Comparison of ENCODE assay signal across 18 mouse cellular contexts in genomic region chr9:113191163-113191562, GRCm38 (mm10).
DNase-seq lines count a peak whose midpoint lies in the region; ATAC-seq and TF ChIP-seq lines count a peak whose summit lies in the region.
"Had no signal": no experiment of that assay in that cellular context is flagged by ENCODE, and none has a peak within 500 bp of the region (broad histone marks: within the 10 kb centered on the region; RNA-seq: fewer than 3 reads in every experiment).

No protein-coding gene starts in this region.

- H3K4me1 ChIP-seq in forebrain, embryonic 14.5 days (ENCODE audit: control insufficient read depth, insufficient read depth, low read length): no peaks in the 10 kb centered on the region
- H3K4me1 ChIP-seq in forebrain, embryonic 10.5 days: no peaks in the 10 kb centered on the region
- H3K4me1 ChIP-seq: embryonic facial prominence, embryonic 13.5 days; heart, embryonic 10.5 days; hindbrain, embryonic 13.5 days had no signal

- TF ChIP-seq POLR2A in brain, embryonic 14.5 days (IDR thresholded peaks at IDR 0.05; ENCODE audit: borderline replicate concordance, extremely low read depth, insufficient read depth, insufficient read length, poor library complexity, severe bottlenecking): no peak

- 72% methylated on average over 3 of the region's 3 CpGs for WGBS in forebrain, embryonic 14.5 days
- WGBS in forebrain, embryonic 10.5 days: 89% methylated on average over 3 of the region's 3 CpGs

- H3K36me3 ChIP-seq in forebrain, embryonic 14.5 days (ENCODE audit: control insufficient read depth, insufficient read depth, low read length): no peaks in the 10 kb centered on the region
- no peaks in the 10 kb centered on the region for H3K36me3 ChIP-seq in forebrain, embryonic 10.5 days (replicated peaks)
- H3K36me3 ChIP-seq: embryonic facial prominence, embryonic 13.5 days; heart, embryonic 10.5 days; hindbrain, embryonic 13.5 days had no signal

- ATAC-seq in forebrain, embryonic 14.5 days: no peak
- ATAC-seq: hindbrain, postnatal 0 days had no signal

- H3K4me2 ChIP-seq in forebrain, embryonic 14.5 days (ENCODE audit: low read length): no peak overlapping the region
- H3K4me2 ChIP-seq: embryonic facial prominence, embryonic 13.5 days; hindbrain, embryonic 13.5 days had no signal

- H3K9me3 ChIP-seq in forebrain, embryonic 14.5 days (replicated peaks; ENCODE audit: control insufficient read depth, low read length): no peaks in the 10 kb centered on the region
- no peaks in the 10 kb centered on the region for H3K9me3 ChIP-seq in forebrain, embryonic 10.5 days
- H3K9me3 ChIP-seq: embryonic facial prominence, embryonic 13.5 days; heart, embryonic 10.5 days; hindbrain, embryonic 13.5 days had no signal

- no peaks in the 10 kb centered on the region for H3K27me3 ChIP-seq in forebrain, embryonic 14.5 days (replicated peaks; ENCODE audit: control insufficient read depth, insufficient read depth, low read length)
- H3K27me3 ChIP-seq in forebrain, embryonic 10.5 days (ENCODE audit: poor library complexity, severe bottlenecking): no peaks in the 10 kb centered on the region
- H3K27me3 ChIP-seq: embryonic facial prominence, embryonic 13.5 days; hindbrain, embryonic 13.5 days had no signal

- no peak for TF ChIP-seq CTCF in brain, embryonic 14.5 days (IDR thresholded peaks at IDR 0.05; ENCODE audit: borderline replicate concordance, extremely low read depth, insufficient read depth, insufficient read length)

- no peak overlapping the region for H3K9ac ChIP-seq in forebrain, embryonic 14.5 days (ENCODE audit: low read length)
- H3K9ac ChIP-seq: embryonic facial prominence, embryonic 13.5 days; hindbrain, embryonic 13.5 days had no signal

- no peak overlapping the region for H3K4me3 ChIP-seq in forebrain, embryonic 14.5 days (ENCODE audit: low read depth, low read length)
- H3K4me3 ChIP-seq in forebrain, embryonic 10.5 days: no peak overlapping the region
- H3K4me3 ChIP-seq: embryonic facial prominence, embryonic 13.5 days; heart, embryonic 10.5 days; hindbrain, embryonic 13.5 days had no signal

- no peak overlapping the region for H3K27ac ChIP-seq in forebrain, embryonic 14.5 days (ENCODE audit: low read depth, low read length)
- no peak overlapping the region for H3K27ac ChIP-seq in forebrain, embryonic 10.5 days
- H3K27ac ChIP-seq: embryonic facial prominence, embryonic 13.5 days; heart, embryonic 10.5 days; hindbrain, embryonic 13.5 days; hindbrain, postnatal 0 days had no signal

- peak; percentile 39 for DNase-seq in forebrain, embryonic 14.5 days (ENCODE audit: low spot score)
- DNase-seq in forebrain, embryonic 10.5 days (ENCODE audit: extremely low spot score, low spot score): no peak
- peak; percentile 13 to 22 for DNase-seq in frontal cortex, postnatal 10 days (ENCODE audit: low spot score in 2 of 2)
- no peak for DNase-seq in frontal cortex, postnatal 25 days (ENCODE audit: low spot score in 2 of 2)
- DNase-seq in left cerebral cortex, adult 11 months (ENCODE audit: low spot score): peak; percentile 15
- DNase-seq in left cerebral cortex, adult 8-10 months (ENCODE audit: low spot score in 2 of 2): no peak
- DNase-seq in brain, embryonic 14.5 days (ENCODE audit: low read depth): peak; percentile 58
- DNase-seq: adrenal gland, postnatal 10 days; cerebellum, adult 18-20 months; cerebellum, adult 9-11 months; cerebellum, postnatal 36 days; gastrocnemius, postnatal 36 days; heart, adult 18-20 months; heart, postnatal 10 days had no signal

Comparison
In these comparisons a context has a peak if more than half of its experiments do, and no peak if none do; other contexts are left out.
1. DNase-seq: peak in forebrain, embryonic 14.5 days (single experiment), frontal cortex, postnatal 10 days (2 of 2), left cerebral cortex, adult 11 months (single experiment) and brain, embryonic 14.5 days (single experiment); none in forebrain, embryonic 10.5 days (single experiment), frontal cortex, postnatal 25 days (0 of 2) and left cerebral cortex, adult 8-10 months (0 of 2).